In genomic region chrX:72386758-72387157, GRCm38 (mm10) we compare ENCODE assay signal across 34 mouse cellular contexts. TPM values are rescaled to one million over a fixed set of nuclear protein-coding genes. Genes with fewer than 3 reads are reported as not detected.
"Had no signal": no experiment of that assay in that cellular context is flagged by ENCODE, and none has a peak within 500 bp of the region (broad histone marks: within the 10 kb centered on the region; RNA-seq: fewer than 3 reads in every experiment).

Gene Magea10, minus strand, starts transcription at chrX:72386858.

- H3K27ac ChIP-seq: embryonic facial prominence, embryonic 10.5 days; embryonic facial prominence, embryonic 12.5 days; embryonic facial prominence, embryonic 13.5 days; embryonic facial prominence, embryonic 15.5 days; forebrain, embryonic 10.5 days; forebrain, embryonic 12.5 days; forebrain, embryonic 13.5 days; forebrain, embryonic 15.5 days; gastrocnemius, adult 2 months; heart, adult 2 months had no signal

- H3K4me1 ChIP-seq: embryonic facial prominence, embryonic 10.5 days; embryonic facial prominence, embryonic 12.5 days; embryonic facial prominence, embryonic 13.5 days; embryonic facial prominence, embryonic 15.5 days; forebrain, embryonic 10.5 days; forebrain, embryonic 12.5 days; forebrain, embryonic 13.5 days; forebrain, embryonic 15.5 days had no signal

- DNase-seq: cerebellum, adult 8-10 months; cerebellum, adult 9-10 months; cerebellum, adult 9-11 months; cerebellum, postnatal 10 days; cerebellum, postnatal 14 days; cerebellum, postnatal 25 days; cerebellum, postnatal 36 days; embryo, embryonic 11 days; forebrain, postnatal 0 days; gastrocnemius, adult 2 months; gastrocnemius, postnatal 10 days; gastrocnemius, postnatal 14 days; gastrocnemius, postnatal 25 days; gastrocnemius, postnatal 36 days; heart, adult 11 months; heart, adult 18-20 months; heart, adult 2 months had no signal

- H3K4me3 ChIP-seq: embryonic facial prominence, embryonic 10.5 days; embryonic facial prominence, embryonic 12.5 days; embryonic facial prominence, embryonic 13.5 days; embryonic facial prominence, embryonic 15.5 days; erythroblast, embryonic 14.5 days; forebrain, embryonic 10.5 days; forebrain, embryonic 12.5 days; forebrain, embryonic 13.5 days; forebrain, embryonic 15.5 days; gastrocnemius, adult 2 months; heart, adult 2 months had no signal

- H3K27me3 ChIP-seq: embryonic facial prominence, embryonic 12.5 days; embryonic facial prominence, embryonic 13.5 days; embryonic facial prominence, embryonic 15.5 days; forebrain, embryonic 12.5 days; forebrain, embryonic 13.5 days; forebrain, embryonic 15.5 days had no signal

- H3K36me3 ChIP-seq: embryonic facial prominence, embryonic 10.5 days; embryonic facial prominence, embryonic 12.5 days; embryonic facial prominence, embryonic 13.5 days; embryonic facial prominence, embryonic 15.5 days; forebrain, embryonic 10.5 days; forebrain, embryonic 12.5 days; forebrain, embryonic 15.5 days had no signal

RNA-seq across cellular contexts. Expression of gene Magea10, which starts in this region (rescaled TPM):
- polyA plus RNA-seq: cortical plate, adult 2 months; embryonic facial prominence, embryonic 10.5 days; embryonic facial prominence, embryonic 11.5 days; embryonic facial prominence, embryonic 12.5 days; embryonic facial prominence, embryonic 13.5 days; embryonic facial prominence, embryonic 14.5 days; embryonic facial prominence, embryonic 15.5 days; erythroblast, embryonic 14.5 days; forebrain, embryonic 10.5 days; forebrain, embryonic 11.5 days; forebrain, embryonic 12.5 days; forebrain, embryonic 13.5 days; forebrain, embryonic 14.5 days; forebrain, embryonic 15.5 days; forebrain, embryonic 16.5 days; forebrain, postnatal 0 days; frontal cortex, adult 2 months; gonadal fat pad, adult 2 months; heart, adult 2 months had no signal
